Mouse (Mus musculus): ENCODE data around the gene Anapc11.

Gene Anapc11

DNA sequence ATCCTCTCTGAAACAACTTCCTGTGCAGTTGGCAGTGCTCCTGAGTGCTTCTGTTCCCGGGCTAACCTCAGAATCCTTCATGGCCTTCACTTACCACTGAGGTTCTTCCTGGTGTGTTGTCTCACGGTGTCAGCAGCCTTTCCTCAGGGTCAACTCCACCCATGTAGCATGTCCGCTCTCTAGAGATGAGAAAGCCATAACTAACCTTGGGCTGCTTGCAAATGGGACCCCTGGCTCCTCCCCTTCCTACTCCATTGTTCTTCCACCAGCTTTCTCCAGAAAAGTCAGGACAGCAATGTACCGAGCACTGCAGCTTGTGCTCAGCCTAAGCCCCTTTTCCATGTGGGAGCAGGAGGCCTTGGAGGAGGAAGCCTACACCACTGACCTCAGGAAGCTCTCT lies 8.5 kb downstream of the Anapc11 start:
- DNase-seq (ENCODE audit: low spot score): no peak

DNA sequence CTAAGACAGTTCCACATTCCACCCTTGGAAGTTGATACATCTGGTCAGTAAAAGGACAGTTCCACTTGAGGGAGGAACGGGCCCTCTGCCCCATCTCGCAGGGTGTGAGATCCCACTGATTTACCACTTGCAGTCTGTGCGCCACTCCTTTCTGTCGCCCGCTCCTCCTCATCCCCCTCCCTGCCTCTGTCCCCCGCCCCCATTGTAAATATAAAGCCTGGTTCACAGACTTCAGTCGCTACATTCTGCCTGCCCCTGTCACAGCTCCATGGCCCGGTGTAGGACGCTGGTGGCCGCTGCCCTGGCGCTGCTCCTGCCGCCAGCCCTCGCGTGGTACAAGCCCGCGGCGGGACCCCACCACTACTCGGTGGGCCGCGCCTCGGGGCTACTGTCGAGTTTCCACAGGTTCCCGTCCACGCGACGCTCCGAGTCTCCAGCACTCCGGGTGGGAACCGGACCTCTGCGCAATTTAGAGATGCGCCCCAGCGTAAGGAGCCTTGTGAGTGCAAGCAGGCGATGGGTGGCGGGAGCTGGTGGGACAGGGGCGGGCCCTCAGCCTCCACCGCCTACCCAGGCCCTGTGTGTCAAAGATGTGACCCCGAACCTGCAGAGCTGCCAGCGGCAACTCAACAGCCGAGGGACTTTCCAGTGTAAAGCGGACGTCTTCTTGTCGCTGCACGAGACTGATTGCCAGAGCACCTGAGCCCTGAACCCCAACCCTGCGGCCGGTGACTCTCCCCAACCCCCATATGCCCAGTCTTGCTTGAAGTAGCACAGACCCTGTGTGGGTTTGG lies 10.2 kb downstream of the Anapc11 start, which contains the start of gene Npb:
TSS of gene Npb (plus strand) at position 237 of the 794 bp plus-strand sequence.
- no peak for DNase-seq (ENCODE audit: low spot score)

DNA sequence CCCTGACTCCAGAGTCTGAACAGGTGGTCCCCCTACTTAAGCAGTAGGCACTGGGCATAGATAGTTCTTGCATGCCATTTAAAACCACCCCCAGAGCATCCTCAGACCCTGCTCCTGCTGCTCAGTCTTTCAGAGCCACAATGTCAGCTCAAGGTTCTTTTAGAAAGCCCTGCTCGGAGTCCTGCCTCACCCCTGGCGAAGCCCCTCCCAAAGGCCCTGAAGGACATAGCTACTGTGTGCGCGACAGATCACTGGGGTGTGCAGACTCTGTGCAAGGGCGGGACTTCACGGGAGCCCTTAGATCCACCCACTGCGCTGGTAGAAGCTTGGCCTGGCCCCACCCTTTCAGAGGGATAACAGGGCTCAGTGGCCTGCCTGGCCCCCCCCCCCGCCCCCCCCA lies 11.0 kb downstream of the Anapc11 start:
- no peak for DNase-seq (ENCODE audit: low spot score)

DNA sequence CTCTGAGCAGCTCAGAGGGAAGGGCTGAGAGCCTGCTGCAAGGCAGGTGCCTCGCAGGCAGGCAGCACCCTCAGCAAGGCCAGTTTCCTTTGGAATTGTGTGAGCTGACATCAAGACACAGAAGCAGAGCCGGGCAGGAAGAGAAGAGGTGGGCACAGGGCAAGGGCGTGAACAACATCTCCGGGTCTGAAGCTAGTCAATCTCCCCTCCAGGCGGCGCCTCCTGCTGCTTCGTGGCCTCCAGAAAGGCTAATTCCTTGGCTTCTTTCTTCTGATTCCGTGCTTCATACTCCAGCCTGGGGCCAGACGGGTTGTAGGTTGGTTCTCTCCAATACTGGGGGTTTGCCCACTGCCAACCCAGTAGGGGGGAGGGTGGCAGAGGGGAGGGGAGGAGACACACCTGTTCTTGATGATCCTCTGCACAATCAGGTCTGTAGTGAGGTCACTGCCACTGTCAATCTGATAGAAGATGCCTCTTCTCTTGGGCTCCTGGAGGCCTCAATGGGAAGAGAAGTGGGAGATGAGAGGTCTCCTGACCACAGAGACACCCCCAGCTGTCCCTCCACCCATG lies 12.3 kb downstream of the Anapc11 start:
- DNase-seq (ENCODE audit: low spot score): no peak

DNA sequence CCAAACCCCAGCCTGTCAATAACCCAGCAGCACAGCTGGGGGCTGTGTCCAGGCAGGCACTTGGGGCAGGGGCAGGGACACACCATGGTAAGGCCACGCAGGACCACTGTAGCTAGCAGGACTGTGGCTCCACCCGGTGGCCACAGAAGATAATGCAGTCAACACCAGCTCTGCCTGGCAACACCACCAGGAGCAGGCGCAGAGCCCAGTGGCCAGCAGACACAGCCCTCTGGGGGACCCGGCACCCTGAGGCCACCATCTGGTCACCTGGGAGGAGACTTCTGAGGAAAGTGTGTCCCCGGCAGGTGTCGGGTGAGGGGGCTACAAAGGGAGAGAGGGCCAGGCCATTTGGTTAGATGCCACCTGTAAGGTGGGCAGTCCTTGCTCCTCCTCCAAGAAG lies 14.5 kb downstream of the Anapc11 start:
- DNase-seq (ENCODE audit: low spot score): peak; percentile 77

DNA sequence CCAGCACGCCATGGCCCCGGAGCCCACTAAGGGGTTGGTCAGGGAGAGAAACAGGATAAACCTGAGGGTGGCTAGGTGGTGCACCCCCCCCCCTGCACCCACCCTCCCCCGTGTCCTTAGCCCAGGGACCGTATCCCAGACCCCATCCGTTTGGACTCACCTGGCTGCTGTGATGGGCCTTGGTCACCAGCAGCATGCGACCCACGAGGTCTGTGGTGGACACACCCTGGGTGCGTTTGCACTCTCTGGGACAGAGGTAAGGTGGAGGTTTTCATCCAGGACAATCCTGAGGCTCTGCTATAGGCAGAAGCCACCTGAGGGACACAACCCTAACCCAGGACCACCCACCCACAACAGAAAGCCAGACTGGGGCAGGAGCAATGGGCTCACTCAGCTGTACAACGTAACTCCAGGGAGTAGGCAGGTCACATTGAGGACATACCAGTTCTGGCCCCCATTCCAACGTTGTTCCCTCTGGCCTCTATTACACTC lies 15.3 kb downstream of the Anapc11 start:
- no peak for DNase-seq (ENCODE audit: low spot score)

DNA sequence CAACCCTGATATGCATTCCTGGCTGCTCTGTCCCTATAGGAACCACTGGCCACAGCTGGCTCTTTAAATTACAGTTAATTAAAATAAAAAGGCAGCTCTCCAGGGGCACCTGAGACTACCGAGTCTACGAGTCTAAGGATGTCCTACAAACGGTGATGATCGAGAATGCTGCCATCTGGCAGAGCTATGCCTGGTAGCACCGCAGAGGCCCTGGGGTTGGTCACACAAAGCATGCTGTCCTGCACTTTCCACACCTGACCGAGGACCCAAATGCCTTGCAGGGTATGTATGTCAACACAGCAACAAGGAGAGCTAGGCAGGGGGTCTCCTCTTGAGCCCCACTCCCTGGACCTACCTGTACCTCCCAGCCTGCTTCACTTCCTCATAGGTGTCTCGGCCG lies 15.8 kb downstream of the Anapc11 start:
- no peak for DNase-seq (ENCODE audit: low spot score)

DNA sequence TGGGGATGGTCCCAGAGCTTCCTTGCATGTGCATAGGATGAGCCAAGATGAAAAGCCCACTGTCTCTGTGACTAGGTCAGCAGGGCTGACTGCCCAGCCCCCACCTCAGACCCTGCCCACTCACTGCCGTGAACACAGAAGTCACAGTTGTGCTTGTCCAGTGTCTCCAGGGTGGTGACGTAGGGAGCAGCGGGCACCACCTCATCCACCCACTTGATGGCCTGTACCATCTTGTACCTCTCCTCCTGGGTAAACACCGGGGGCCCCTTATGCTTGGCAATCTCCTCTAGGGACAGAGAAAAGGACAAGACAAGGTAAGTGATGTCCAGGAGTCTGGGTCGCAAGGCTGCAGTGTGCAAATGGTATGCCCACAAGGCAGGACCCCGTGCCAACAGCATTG lies 16.9 kb downstream of the Anapc11 start:
- DNase-seq (ENCODE audit: low spot score): no peak

DNA sequence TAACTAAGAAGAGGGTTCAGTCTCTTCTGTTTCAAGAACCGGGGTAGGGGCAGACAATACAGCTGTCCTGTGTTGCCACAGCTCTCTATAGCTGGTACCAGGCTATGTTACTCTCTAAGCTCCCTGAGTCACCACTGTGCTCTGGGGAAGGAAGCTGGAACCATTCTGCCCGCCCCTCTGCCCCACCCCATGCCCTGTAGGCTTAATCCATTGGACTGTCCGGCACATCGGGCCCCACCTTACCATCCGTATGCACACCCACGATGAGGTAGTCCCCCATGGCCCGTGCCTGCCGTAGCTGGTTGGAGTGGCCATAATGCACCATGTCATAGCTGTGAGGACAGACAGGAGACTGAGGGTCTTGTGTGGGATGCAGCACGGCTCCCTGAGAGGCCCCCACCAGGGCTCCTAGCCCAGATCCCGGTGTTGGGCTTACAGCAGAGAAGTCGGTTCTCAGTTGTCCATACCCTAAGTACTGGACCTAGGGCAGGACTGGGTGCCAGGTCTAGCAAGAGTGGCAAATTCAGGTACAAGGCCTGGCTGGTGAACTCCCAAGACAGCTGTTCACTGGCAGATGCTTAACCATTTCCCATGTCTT lies 17.5 kb downstream of the Anapc11 start:
- DNase-seq (ENCODE audit: low spot score): no peak

DNA sequence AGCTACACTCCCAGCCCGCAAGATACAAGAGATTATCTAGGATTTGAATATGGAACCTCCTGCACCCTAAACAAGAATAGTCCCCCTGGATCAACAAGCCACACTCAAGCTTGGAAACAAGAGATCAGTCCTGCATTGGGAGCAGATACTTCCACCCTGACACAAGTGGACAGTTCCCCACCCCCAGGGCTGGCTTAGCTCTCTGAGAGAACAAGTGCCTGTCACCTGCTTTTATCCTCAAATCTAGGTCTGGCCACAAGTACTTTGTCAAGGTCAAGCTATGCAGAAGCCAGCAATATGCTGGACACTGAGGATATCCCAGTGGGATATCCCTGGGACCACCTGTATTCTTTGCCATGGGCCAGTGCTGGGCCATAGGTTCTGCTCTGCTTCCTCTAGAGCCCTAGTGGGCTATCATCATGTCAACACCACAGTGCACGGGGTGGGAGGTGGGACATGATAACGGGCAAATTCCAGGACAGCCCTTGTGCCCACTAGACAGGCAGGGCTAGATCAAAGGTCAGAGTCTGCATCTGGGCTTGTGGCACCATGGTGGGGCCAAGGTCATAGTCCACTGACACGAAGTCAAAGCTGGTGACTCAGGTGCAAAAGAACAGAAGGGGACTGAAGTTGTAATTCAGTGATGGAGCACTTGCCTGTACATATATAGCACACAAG lies 18.5 kb downstream of the Anapc11 start:
- DNase-seq (ENCODE audit: low spot score): no peak

DNA sequence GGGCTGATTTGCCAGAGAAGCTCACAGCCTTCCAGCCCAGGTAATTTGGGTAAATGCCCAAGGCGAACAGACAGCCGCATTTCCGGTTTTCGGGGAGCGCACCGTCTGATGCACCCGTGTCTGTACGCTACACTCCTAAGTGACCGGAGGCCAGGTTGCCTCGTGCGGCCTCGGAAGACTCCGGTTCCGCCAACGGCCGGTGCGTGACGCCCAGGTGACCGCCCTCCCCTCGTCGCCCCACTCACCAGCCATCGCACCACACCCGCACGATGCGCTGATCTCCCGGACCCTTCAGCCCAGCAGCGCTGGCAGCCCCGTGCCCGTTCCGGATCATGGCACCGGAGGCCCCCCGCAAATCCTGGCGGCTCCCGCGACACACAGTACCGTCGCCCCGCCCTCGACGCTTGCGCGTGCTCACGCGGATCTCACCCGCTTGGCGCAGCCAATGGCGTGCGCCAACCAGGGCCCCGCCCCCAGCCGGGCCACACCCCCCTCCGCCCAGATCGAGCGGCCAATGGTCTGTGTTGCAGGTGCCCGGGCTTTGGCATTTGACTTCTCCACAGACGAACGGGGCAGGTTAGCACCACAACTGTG lies 19.4 kb downstream of the Anapc11 start, which contains the start of gene Pcyt2:
TSS of gene Pcyt2 (minus strand) at position 418 of the 594 bp plus-strand sequence.
- DNase-seq (ENCODE audit: low spot score): peak; percentile 92

DNA sequence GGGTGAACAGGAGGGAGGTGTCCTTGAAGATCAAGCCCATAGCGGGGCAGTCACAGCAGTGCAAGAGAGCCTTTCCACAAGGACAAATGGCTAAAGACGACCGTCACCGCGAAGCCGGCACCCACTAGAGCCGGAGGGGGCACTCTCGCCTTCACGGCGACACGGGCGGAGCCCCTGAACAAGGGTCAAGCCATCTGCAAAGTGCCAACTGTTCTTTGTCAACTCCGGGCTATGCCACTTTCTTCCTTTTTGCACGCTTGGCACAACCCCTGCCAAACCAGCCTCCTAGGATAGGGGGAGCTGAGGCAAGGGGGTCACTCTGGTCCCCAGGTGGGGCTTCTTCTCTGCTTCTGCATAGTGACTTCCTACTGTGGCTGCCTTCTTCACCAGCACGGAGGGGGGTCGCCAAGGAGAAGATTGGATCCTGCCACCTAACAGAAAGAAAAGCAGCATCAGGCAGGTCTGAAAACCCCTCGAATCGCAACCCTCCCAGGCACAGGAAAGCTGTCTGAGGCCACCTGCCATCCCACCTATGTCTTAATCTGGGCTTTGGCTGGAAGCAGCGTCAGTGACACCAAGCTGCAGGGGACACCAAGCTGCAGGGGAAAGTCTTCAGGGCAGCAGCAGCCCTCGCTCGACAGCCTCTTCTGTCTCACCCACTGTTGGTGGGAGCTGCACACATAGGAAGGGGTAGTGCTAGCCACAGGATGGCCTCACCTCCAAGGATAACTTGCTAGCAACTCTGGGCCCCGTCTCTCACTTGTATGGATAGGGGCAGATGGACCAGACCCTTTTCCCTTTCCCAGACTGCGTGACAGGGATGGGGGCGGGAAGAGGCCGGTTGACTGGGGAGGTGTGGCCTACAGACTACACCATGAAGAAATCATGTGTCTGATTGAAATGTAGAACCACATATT lies 20.7 kb downstream of the Anapc11 start:
- no peak for DNase-seq (ENCODE audit: low spot score)

DNA sequence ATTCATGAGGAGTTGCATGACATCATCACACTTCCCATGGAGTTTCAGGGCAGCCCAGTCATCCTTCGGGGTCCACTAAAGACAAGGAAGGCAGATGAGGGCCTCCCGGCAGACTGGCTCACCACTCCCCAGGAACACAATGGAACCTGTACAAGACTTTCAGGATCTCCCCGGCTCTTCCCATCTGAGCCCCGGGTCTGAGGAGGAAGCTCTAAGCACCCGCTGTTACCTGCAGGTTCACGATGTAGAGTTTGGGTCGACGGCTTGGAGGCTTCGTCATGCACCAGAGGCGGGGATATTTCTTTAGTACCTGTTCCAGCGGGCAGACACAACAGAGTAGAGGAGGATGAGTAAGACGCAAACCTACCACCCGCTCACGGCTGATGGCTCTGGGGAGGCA lies 22.0 kb downstream of the Anapc11 start:
- no peak for DNase-seq (ENCODE audit: low spot score)

DNA sequence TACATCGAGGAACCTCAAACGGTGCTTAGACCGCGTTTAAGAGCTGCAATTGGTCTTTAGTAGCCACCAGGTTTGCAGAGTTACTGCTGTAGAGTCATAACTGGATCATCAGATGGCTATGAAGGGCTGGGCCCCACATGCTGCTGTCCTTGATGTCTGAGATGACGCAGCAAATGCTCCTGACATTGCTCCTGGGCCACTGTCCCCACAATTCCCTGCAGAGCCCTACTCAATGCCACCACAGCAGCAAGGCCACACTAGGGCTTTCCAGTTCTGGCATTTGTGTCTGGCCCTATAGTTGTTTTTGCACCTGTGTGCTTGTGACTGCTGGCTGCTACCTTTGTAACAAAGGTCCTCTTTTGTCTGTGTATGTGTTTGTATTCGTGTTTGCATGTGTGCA lies 24.6 kb downstream of the Anapc11 start:
- no peak for DNase-seq (ENCODE audit: low spot score)

DNA sequence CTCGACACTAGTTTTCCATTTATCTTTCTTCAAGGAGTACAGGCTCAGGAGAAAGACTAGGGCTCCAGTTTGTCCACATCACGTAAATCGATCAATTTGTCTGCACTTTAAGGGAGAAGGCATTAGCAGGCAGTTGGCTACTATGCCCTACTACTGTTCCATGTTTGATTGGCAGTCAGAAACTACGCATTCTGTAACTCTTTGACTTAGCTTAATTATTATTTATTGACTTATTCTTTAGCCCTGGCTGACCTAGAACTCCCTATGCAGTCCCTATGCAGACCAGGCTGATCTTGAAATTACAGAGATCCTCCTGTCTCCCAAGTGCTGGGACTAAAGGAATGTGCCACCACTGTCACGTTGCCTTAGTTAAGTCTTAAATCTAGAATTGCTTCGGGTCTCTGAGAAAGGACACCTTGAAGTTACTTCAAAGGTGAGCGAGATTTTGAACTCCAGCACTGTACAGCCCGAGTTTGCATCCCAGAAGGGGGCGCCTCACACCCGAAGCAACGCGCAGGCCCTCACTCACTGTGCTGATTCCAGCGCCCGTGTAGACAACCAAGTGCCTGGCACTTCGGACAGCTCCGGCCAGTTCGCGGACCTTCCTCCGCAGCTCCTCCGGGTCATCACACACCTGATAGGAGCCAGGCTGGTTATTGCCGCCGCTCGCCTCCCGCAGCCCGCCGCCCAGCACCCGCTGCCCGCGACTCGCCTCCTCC lies 25.9 kb downstream of the Anapc11 start:
- peak; percentile 74 for DNase-seq (ENCODE audit: low spot score)

DNA sequence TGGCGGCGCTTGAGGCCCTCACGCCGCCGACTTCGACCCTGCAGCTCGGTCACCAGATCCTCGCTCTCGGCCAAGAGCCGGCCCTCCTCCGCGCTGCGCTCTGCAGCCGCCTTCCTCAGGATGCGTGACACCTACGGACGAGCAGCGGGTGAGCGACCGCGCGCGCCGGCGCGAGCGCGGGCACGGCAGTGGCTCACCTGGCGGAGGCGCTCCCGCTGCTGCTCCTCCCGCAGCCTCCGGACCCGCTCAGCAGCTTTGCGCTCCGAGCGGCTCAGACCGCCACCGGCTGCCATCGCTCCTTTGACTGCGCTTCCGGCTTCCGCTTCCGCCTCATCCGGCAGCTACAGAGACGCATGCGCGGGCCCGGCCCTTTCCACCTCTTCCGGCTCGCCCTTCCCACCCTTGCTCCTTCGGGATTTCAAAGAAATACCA lies 26.5 kb downstream of the Anapc11 start:
- peak; percentile 86 for DNase-seq (ENCODE audit: low spot score)

DNA sequence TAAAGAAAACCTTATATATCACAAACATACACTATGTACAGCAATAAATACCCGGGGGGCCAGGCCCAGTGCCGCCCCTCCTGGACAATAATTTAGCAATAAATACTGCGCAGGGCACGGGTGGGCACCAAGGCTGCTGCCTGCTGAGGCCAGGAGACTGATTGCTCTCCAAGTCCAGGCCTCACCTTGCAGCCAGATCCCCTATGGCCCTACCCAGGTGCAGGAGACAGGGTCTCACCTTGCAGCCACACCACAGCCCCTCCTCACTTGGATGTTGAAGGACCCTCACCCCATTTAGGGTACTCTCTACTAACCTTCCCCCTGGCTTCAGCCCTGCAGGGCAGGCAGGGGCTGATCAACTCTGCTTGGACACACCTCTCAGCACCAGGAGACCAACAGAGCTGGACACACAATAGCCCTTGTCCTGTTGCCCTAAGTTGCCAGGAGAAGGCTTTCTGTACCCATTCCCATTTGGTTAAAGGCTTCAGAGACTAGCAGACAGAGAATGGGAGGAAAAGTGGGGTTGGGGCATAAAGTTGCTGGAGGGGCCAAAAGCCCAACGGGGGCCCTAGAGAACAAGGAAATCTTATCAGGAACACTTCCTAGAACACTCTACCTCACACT lies 27.0 kb downstream of the Anapc11 start, which contains the start of gene Sirt7:
TSS of gene Sirt7 (minus strand) at position 89 of the 624 bp plus-strand sequence.
- no peak for DNase-seq (ENCODE audit: low spot score)

DNA sequence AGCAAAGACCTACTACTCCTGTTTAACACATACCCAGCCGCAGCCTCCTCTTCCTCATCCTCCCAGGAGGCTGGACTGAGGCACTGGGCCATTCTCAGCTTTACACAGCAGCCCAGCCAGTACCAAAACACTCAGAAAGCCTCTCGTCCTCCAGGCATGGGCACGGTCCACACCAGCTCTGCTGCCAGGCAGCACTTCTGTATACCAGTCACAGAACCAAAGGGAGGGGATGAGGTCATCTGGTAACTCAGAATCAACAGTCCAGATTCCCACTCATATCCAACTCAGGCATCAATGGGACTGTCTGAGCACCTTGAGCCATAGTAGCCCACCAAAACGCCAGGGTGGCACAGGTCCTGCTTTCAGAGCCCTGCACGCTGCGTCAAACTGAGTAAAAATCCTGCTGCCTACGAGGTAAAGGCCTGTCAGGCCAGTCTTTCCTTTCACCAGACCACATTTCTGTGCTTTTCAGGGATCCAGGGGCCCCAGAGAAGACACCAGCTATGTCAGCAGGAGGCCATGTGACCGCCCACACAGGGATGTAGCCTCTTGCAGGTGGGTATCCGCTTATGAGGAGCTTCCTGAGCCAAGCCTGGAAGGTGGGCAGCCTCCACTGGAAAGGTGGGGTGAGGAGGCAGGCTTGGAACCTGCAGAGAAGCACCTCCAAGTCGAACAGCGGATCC lies 28.7 kb downstream of the Anapc11 start:
- DNase-seq (ENCODE audit: low spot score): no peak

All from T-cell, adult 2 months (primary cell).